In genomic region chr13:51303112-51303511, GRCm38 (mm10) we compare ENCODE assay signal across 27 mouse cellular contexts.
DNase-seq lines count a peak whose midpoint lies in the region; ATAC-seq and TF ChIP-seq lines count a peak whose summit lies in the region.
"Had no signal": no experiment of that assay in that cellular context is flagged by ENCODE, and none has a peak within 500 bp of the region (broad histone marks: within the 10 kb centered on the region; RNA-seq: fewer than 3 reads in every experiment).

No protein-coding gene starts in this region.

- H3K36me3 ChIP-seq in hindbrain, embryonic 10.5 days, result no peaks in the 10 kb centered on the region
- H3K36me3 ChIP-seq in hindbrain, postnatal 0 days (ENCODE audit: insufficient read depth, low read length), result no peaks in the 10 kb centered on the region
- H3K36me3 ChIP-seq in stomach, postnatal 0 days (ENCODE audit: control insufficient read depth, insufficient read depth, low read length), result no peaks in the 10 kb centered on the region
- H3K36me3 ChIP-seq: embryonic facial prominence, embryonic 13.5 days; embryonic facial prominence, embryonic 15.5 days; forebrain, embryonic 10.5 days; forebrain, embryonic 12.5 days; G1E had no signal

- peak; percentile 60 for DNase-seq in embryo, embryonic 10 days (ENCODE audit: low spot score)
- DNase-seq in embryo, embryonic 11 days, result no peak
- peak; percentile 50 for DNase-seq in hindbrain, embryonic 10.5 days (ENCODE audit: low spot score)
- no peak for DNase-seq in hindbrain, postnatal 0 days (ENCODE audit: low spot score)
- DNase-seq in mesoderm, embryonic 11.5 days (ENCODE audit: low read depth, low spot score), result peak; percentile 37
- no peak for DNase-seq in stomach, postnatal 0 days (ENCODE audit: low spot score)
- DNase-seq: adrenal gland, adult 8-10 months; adrenal gland, postnatal 14 days; adrenal gland, postnatal 36 days; B cell, adult 2 months; cerebellum, adult 11-12 months; cerebellum, adult 2 months; cerebellum, adult 9-10 months; cerebellum, postnatal 10 days; cerebellum, postnatal 25 days had no signal

- TF ChIP-seq CTCF in hindbrain, postnatal 0 days (IDR thresholded peaks at IDR 0.05; ENCODE audit: low read depth), result no peak
- no peak for TF ChIP-seq CTCF in stomach, postnatal 0 days (IDR thresholded peaks at IDR 0.05; ENCODE audit: low read depth)

- 58% methylated on average over 3 of the region's 3 CpGs for WGBS in hindbrain, embryonic 10.5 days
- WGBS in hindbrain, postnatal 0 days, result 65% methylated on average over 3 of the region's 3 CpGs
- 74% methylated on average over 3 of the region's 3 CpGs for WGBS in stomach, postnatal 0 days

- no peak overlapping the region for H3K9ac ChIP-seq in hindbrain, postnatal 0 days (replicated peaks; ENCODE audit: low read length)
- H3K9ac ChIP-seq in stomach, postnatal 0 days (ENCODE audit: low read length), result no peak overlapping the region
- H3K9ac ChIP-seq: embryonic facial prominence, embryonic 13.5 days; embryonic facial prominence, embryonic 15.5 days; forebrain, embryonic 12.5 days had no signal

- H3K27me3 ChIP-seq in hindbrain, embryonic 10.5 days (ENCODE audit: insufficient read depth, poor library complexity, severe bottlenecking), result no peaks in the 10 kb centered on the region
- H3K27me3 ChIP-seq in hindbrain, postnatal 0 days (ENCODE audit: insufficient read depth, low read length), result no peaks in the 10 kb centered on the region
- no peaks in the 10 kb centered on the region for H3K27me3 ChIP-seq in stomach, postnatal 0 days (ENCODE audit: control insufficient read depth, insufficient read depth, low read length)
- H3K27me3 ChIP-seq: CH12.LX; embryonic facial prominence, embryonic 13.5 days; embryonic facial prominence, embryonic 15.5 days; forebrain, embryonic 12.5 days; Patski had no signal

- H3K9me3 ChIP-seq in hindbrain, embryonic 10.5 days, result peaks cover 5% of the 10 kb centered on the region; the same call in 1 of the 2 replicates
- H3K9me3 ChIP-seq in hindbrain, postnatal 0 days (ENCODE audit: low read length), result no peaks in the 10 kb centered on the region
- no peaks in the 10 kb centered on the region for H3K9me3 ChIP-seq in stomach, postnatal 0 days (ENCODE audit: control insufficient read depth, low read length)
- H3K9me3 ChIP-seq: embryonic facial prominence, embryonic 13.5 days; embryonic facial prominence, embryonic 15.5 days; forebrain, embryonic 10.5 days; forebrain, embryonic 12.5 days had no signal

- no peak overlapping the region for H3K27ac ChIP-seq in hindbrain, embryonic 10.5 days
- H3K27ac ChIP-seq in hindbrain, postnatal 0 days, result no peak overlapping the region
- no peak overlapping the region for H3K27ac ChIP-seq in stomach, postnatal 0 days (replicated peaks)
- H3K27ac ChIP-seq: embryonic facial prominence, embryonic 13.5 days; embryonic facial prominence, embryonic 15.5 days; forebrain, embryonic 10.5 days; forebrain, embryonic 12.5 days had no signal

- no peak overlapping the region for H3K4me2 ChIP-seq in hindbrain, postnatal 0 days (ENCODE audit: low read depth, low read length)
- H3K4me2 ChIP-seq in stomach, postnatal 0 days (replicated peaks; ENCODE audit: low read depth), result no peak overlapping the region
- H3K4me2 ChIP-seq: embryonic facial prominence, embryonic 13.5 days; embryonic facial prominence, embryonic 15.5 days; forebrain, embryonic 12.5 days had no signal

- H3K4me1 ChIP-seq in hindbrain, embryonic 10.5 days (replicated peaks), result peaks cover 30% of the 10 kb centered on the region
- H3K4me1 ChIP-seq in hindbrain, postnatal 0 days (ENCODE audit: insufficient read depth, low read length), result no peaks in the 10 kb centered on the region
- H3K4me1 ChIP-seq in stomach, postnatal 0 days (replicated peaks; ENCODE audit: control insufficient read depth, insufficient read depth), result no peaks in the 10 kb centered on the region
- H3K4me1 ChIP-seq: embryonic facial prominence, embryonic 13.5 days; embryonic facial prominence, embryonic 15.5 days; forebrain, embryonic 12.5 days had no signal

- no peak for ATAC-seq in hindbrain, postnatal 0 days
- no peak for ATAC-seq in stomach, postnatal 0 days (ENCODE audit: low FRiP score, low TSS enrichment)
- ATAC-seq: activated CD4-positive, CD25-positive, alpha-beta regulatory T cell, adult 4 months; CD4-positive, CD25-positive, alpha-beta regulatory T cell, adult 4 months; forebrain, embryonic 14.5 days; forebrain, embryonic 16.5 days; Patski had no signal

- no peak for TF ChIP-seq EP300 in stomach, postnatal 0 days (optimal IDR thresholded peaks at IDR 0.05)

- no peak overlapping the region for H3K4me3 ChIP-seq in hindbrain, embryonic 10.5 days
- H3K4me3 ChIP-seq in hindbrain, postnatal 0 days (ENCODE audit: low read length), result no peak overlapping the region
- no peak overlapping the region for H3K4me3 ChIP-seq in stomach, postnatal 0 days (ENCODE audit: low read depth, low read length)
- H3K4me3 ChIP-seq: embryonic facial prominence, embryonic 13.5 days; embryonic facial prominence, embryonic 15.5 days; erythroblast, embryonic 14.5 days; forebrain, embryonic 10.5 days; forebrain, embryonic 12.5 days had no signal

Comparison
In these comparisons a context has a peak if more than half of its experiments do, and no peak if none do; other contexts are left out.
1. DNase-seq: peak in embryo, embryonic 10 days (single experiment), hindbrain, embryonic 10.5 days (single experiment) and mesoderm, embryonic 11.5 days (single experiment); none in embryo, embryonic 11 days (single experiment), hindbrain, postnatal 0 days (single experiment) and stomach, postnatal 0 days (single experiment).